Mouse (Mus musculus) kidney, embryonic 14.5 days (tissue): ENCODE data around the gene Zfp385b. TPM values are rescaled to one million over a fixed set of nuclear protein-coding genes. Genes with fewer than 3 reads are reported as not detected.
A peak's percentile ranks its signal among the peaks of the same experiment; 100 is the strongest.

Source experiments
- ATAC-seq: fragments of 200-750 bp; cut with Nextera tagmentation; 2 replicates; pipeline ENCODE4 v1.8.0; 2017; ENCODE audit warnings: moderate number of reproducible peaks, mild to moderate bottlenecking, moderate TSS enrichment, moderate library complexity; ENCODE audit not compliant: low FRiP score, low TSS enrichment
- H3K27ac ChIP-seq: fragments of 300-500 bp; sonication (generic); 2 replicates; pipeline ENCODE4 v1.5.1; 2014; ENCODE audit warnings: low read depth, mild to moderate bottlenecking, low read length, moderate library complexity, mixed read lengths
- H3K27me3 ChIP-seq: fragments of 300-500 bp; sonication (generic); 2 replicates; pipeline ENCODE4 v1.6.1; 2014; ENCODE audit warnings: mild to moderate bottlenecking, low read length; ENCODE audit not compliant: control insufficient read depth, insufficient read depth
- H3K36me3 ChIP-seq: fragments of 300-500 bp; sonication (generic); 2 replicates; pipeline ENCODE4 v1.6.1; 2014; ENCODE audit warnings: low read length, mixed read lengths; ENCODE audit not compliant: control insufficient read depth, insufficient read depth
- H3K4me1 ChIP-seq: fragments of 300-500 bp; sonication (generic); 2 replicates; pipeline ENCODE4 v1.6.1; 2014; ENCODE audit warnings: low read length, mixed read lengths; ENCODE audit not compliant: control insufficient read depth, insufficient read depth
- H3K4me2 ChIP-seq: fragments of 300-500 bp; sonication (generic); replicated peaks from 2 replicates; pipeline ENCODE4 v1.6.1; 2014; ENCODE audit warnings: low read depth, mild to moderate bottlenecking, low read length
- H3K4me3 ChIP-seq: fragments of 300-500 bp; sonication (generic); 2 replicates; pipeline ENCODE4 v1.5.1; 2014; ENCODE audit warnings: mild to moderate bottlenecking, low read length
- H3K9ac ChIP-seq: fragments of 300-500 bp; sonication (generic); 2 replicates; pipeline ENCODE4 v1.6.1; 2014; ENCODE audit warnings: low read depth, mild to moderate bottlenecking, low read length, moderate library complexity
- H3K9me3 ChIP-seq: fragments of 300-500 bp; sonication (generic); 2 replicates; pipeline ENCODE4 v1.6.1; 2016; ENCODE audit warnings: low read length; ENCODE audit not compliant: control insufficient read depth
- WGBS: fragments of 180-500 bp; shearing (Covaris S2); extraction: QIAGEN DNeasy Blood & Tissue Kit; methylation state at CpG from one replicate; pipeline ENCODE4 v1.1.7; 2014; 5-methylcytosine and 5-hydroxymethylcytosine counted together
- polyA plus RNA-seq: library from polyadenylated mRNA; unstranded; fragments of >200 nt; fragmentation: Nextera tagmentation; extraction: Ambion mirVana; gene quantifications from 2 replicates; pipeline ENCODE4 v1.2.1, GENCODE M21; 2014

The Zfp385b gene
- polyA plus RNA-seq, 1 experiment from 2014 or later = 7.1 TPM

DNA sequence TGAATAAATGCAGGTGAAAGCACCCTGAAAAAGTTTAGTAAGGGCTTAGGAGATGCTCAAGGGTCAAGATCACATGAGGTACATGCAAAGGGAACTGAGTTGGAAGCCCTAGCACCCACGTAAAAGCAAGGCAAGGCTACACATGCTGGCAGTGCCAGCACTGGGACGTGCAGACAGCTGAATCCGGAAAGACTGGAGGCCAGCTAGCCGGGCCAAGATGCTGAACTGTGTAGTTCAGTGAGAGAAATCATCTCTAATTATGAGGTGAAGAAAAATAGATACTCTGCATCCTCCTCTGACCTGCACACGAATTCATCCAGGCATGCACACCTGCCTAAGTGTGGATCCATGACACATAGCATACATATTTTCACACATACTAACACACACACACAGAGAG, 18.4 kb downstream of the Zfp385b start:
- Histone ChIP-seq H3K4me2 (no peak overlapping the region), H3K27me3 (no peaks in the 10 kb centered on the region), H3K36me3 (no peaks in the 10 kb centered on the region), H3K9ac (no peak overlapping the region), H3K9me3 (no peaks in the 10 kb centered on the region), H3K27ac (no peak overlapping the region), H3K4me1 (no peaks in the 10 kb centered on the region), H3K4me3 (no peak overlapping the region)
- ATAC-seq = no peak
- 85% methylated on average over 5 of the region's 5 CpGs for WGBS

DNA sequence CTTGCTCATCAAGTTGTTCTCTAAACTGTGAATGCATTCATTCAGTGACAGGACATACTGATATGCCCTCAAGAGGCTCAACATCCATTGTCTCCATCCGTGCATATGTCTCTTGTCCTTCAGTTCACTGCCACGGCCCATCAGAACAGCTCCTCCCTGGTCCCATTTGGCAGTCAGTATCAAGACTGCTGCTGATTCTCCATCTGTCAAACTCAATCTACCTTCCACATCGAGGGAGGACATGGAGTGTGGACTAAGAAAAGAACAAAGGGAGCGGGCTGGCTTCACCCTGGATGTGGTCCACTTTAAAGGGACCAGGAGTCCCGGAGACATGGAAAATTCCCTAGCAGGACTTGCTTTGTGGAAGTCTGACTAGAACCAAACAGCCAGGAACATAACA, 22.2 kb downstream of the Zfp385b start:
- H3K9ac ChIP-seq = no peak overlapping the region
- no peaks in the 10 kb centered on the region for H3K36me3 ChIP-seq
- no peak overlapping the region for H3K4me2 ChIP-seq
- H3K27me3 ChIP-seq = no peaks in the 10 kb centered on the region
- 83% methylated on average over 5 of the region's 5 CpGs for WGBS
- no peak overlapping the region for H3K4me3 ChIP-seq
- no peaks in the 10 kb centered on the region for H3K9me3 ChIP-seq
- no peak for ATAC-seq
- no peaks in the 10 kb centered on the region for H3K4me1 ChIP-seq
- no peak overlapping the region for H3K27ac ChIP-seq

DNA sequence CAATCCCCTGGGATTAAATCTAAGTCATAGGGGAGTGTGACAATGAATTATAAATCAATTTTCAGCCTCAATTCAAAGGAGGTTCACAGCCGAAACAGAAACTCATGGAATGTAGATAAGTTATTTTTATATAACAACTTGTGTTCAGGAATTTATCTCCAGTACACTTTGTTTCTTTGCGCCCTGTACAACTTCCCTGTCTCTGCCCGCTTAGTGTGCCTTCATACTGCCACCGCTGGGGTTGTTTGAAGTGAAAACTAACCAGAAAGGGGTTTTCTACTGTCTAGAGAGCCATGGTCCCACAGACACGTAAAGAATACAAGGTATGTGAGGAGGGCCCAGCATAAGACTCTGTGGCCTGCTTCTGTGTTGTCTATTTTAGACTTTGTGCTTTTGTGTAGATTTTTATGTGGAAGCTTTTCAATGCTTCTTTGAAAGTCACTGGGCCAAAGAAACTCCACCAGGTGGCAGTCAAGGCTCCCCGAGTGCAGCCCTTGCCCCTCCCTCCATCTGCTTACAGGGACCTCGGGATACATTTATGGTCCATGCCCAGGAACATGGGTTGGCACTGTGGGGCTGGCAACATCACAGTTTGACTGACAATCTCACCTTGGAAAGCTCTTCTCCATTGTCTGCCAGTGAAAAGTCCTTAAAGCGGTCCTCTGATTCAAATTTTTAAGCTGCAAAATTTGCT, 23.4 kb downstream of the Zfp385b start:
- no peak for ATAC-seq
- WGBS = 68% methylated on average over 8 of the region's 8 CpGs
- H3K9ac ChIP-seq = no peak overlapping the region

DNA sequence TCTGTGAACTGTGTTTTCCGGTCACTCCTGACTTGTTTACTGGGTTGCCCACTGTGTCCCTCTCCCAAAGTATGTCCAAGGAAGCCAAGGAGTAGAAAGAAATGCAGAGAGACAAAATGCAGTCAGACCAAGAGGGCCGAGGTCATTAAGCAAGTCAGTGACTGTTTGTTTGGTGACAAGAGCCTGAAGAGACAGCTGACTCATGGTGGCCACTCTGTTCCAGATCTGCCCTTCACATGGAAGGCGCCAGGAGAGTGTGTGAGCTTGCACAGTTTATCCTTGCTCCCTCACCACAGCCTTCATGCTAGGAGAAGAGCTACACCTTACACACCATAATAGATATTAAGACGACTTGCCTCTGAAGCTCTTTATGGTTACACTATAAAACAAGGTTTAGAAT, 28.6 kb downstream of the Zfp385b start:
- Histone ChIP-seq H3K4me1 (peaks cover 10% of the 10 kb centered on the region), H3K4me3 (no peak overlapping the region), H3K4me2 (no peak overlapping the region), H3K9me3 (no peaks in the 10 kb centered on the region), H3K27me3 (no peaks in the 10 kb centered on the region), H3K36me3 (no peaks in the 10 kb centered on the region), H3K27ac (no peak overlapping the region), H3K9ac (no peak overlapping the region)
- 57% methylated on average over 4 of the region's 4 CpGs for WGBS
- ATAC-seq = no peak

More for the DNA sequence above, 23.4 kb downstream of the Zfp385b start:
- Histone ChIP-seq H3K4me1 (no peaks in the 10 kb centered on the region), H3K27ac (no peak overlapping the region), H3K27me3 (no peaks in the 10 kb centered on the region), H3K9me3 (no peaks in the 10 kb centered on the region), H3K4me2 (no peak overlapping the region), H3K4me3 (no peak overlapping the region), H3K36me3 (no peaks in the 10 kb centered on the region)

DNA sequence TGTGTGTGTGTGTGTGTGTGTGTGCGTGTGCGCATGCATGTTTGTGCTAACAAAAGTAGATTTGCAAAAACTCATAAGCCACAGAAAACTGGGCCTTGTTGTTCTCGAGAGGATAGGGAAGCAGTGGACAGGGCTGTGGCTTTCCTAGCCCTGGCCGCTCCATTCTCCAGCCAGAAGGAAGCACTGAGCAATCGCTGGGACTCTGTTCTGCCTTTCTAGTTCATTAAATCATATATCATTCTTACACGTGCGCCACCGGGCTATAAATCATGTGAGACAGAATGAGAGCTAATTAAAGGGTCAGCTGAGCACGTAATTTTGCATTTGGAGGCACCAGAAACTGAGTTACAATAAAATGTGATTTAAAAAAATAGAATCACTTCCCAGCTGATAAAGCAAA, 29.1 kb downstream of the Zfp385b start:
- H3K36me3 ChIP-seq = no peaks in the 10 kb centered on the region
- H3K27me3 ChIP-seq = no peaks in the 10 kb centered on the region
- 27% methylated on average over 9 of the region's 9 CpGs for WGBS
- ATAC-seq = peak; percentile 78; the same call in 1 of the 2 replicates
- no peak overlapping the region for H3K4me2 ChIP-seq
- no peak overlapping the region for H3K9ac ChIP-seq
- peaks cover 10% of the 10 kb centered on the region for H3K4me1 ChIP-seq
- H3K4me3 ChIP-seq = no peak overlapping the region
- H3K9me3 ChIP-seq = no peaks in the 10 kb centered on the region
- H3K27ac ChIP-seq = no peak overlapping the region

DNA sequence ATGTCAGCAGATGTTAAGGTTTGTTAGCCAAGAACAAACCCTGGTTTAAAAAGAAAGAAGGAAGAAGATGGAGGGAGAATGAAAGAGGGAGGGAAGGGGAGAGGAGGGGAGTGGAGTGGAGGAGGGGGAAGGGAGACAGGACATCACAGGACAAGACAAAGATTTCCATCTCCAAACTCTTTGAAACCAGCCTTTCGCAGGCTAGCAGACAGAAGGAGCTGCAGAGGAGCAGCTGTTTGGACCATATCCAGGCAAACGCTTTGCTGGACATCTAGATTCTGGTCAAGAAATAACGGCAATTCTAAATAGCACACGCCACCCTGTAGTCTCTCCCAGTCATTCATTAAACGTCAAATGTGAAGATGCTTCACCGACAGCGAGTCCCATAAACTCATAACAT, 38.0 kb downstream of the Zfp385b start:
- H3K9me3 ChIP-seq = no peaks in the 10 kb centered on the region
- H3K9ac ChIP-seq = no peak overlapping the region
- no peak overlapping the region for H3K4me2 ChIP-seq
- no peak for ATAC-seq
- H3K4me1 ChIP-seq = peaks cover 19% of the 10 kb centered on the region
- no peaks in the 10 kb centered on the region for H3K36me3 ChIP-seq
- H3K4me3 ChIP-seq = no peak overlapping the region
- H3K27me3 ChIP-seq = no peaks in the 10 kb centered on the region
- 74% methylated on average over 7 of the region's 7 CpGs for WGBS
- H3K27ac ChIP-seq = no peak overlapping the region

DNA sequence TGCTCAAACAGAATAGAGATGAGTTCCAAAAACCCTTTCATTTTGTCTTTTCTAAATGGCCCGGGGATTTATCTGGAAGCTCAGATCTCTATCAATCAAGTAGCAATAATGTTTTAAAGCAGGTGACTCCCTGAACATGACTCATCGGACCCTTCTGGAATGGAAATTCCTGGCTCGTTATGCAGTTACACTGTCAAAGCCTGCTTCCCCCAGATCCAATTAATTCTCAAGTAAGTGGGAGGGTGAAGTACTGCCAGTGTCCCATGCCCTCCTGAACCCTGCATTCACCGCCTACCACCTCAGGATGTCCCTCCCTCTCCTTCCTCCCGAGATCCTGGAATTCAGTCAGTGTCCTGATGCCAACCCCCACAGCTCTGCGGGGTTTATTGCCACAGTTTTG, 41.7 kb downstream of the Zfp385b start:
- H3K27me3 ChIP-seq = no peaks in the 10 kb centered on the region
- no peak overlapping the region for H3K9ac ChIP-seq
- peak overlapping the region; percentile 5; the same call in 1 of the 2 replicates for H3K4me2 ChIP-seq
- H3K4me1 ChIP-seq = peaks cover 22% of the 10 kb centered on the region
- H3K4me3 ChIP-seq = no peak overlapping the region; the same call in 1 of the 2 replicates
- WGBS = 6% methylated on average over 6 of the region's 6 CpGs
- no peaks in the 10 kb centered on the region for H3K9me3 ChIP-seq
- peak; percentile 93 for ATAC-seq
- H3K27ac ChIP-seq = peak overlapping the region; percentile 59; the same call in 1 of the 2 replicates
- H3K36me3 ChIP-seq = no peaks in the 10 kb centered on the region

DNA sequence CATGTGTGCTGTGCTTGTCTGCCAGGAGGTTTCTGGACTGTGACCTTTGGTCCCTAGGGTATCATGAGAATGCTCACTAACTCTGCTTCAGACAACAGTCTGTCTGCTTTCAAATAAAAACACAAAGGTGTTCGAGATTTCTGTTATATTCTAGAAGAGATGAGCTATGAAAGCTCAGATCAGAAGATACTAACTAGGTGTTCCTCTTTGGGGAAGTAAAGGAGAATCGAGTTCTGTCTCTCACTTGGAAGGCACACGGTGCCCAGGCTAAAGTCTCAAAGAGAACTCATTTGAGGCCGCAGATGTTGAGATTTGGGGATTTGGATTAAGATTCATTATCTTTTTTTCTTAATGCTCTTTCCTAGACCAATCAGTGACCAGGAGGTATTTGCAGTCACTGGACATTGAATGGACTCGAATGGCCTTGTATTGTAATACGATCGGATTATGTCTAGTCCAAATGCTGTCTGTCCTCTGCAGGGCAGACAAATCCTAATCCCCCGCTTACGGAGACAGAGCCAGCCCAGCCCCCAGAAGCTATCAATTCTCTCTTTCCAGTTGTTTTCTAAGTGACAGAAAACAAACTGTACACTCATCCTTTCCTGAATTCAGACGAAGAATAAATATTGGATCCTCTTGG, 42.3 kb downstream of the Zfp385b start:
- 0 out of 2 replicates have a peak overlapping the region, but pooled peaks have one; percentile 5 for H3K4me2 ChIP-seq
- 39% methylated on average over 10 of the region's 10 CpGs for WGBS
- H3K27ac ChIP-seq = peak overlapping the region; percentile 59; the same call in 1 of the 2 replicates
- ATAC-seq = peak; percentile 33; the same call in 1 of the 2 replicates
- H3K4me1 ChIP-seq = peaks cover 22% of the 10 kb centered on the region
- no peak overlapping the region for H3K4me3 ChIP-seq
- no peaks in the 10 kb centered on the region for H3K36me3 ChIP-seq
- H3K9me3 ChIP-seq = no peaks in the 10 kb centered on the region
- no peak overlapping the region for H3K9ac ChIP-seq
- no peaks in the 10 kb centered on the region for H3K27me3 ChIP-seq

DNA sequence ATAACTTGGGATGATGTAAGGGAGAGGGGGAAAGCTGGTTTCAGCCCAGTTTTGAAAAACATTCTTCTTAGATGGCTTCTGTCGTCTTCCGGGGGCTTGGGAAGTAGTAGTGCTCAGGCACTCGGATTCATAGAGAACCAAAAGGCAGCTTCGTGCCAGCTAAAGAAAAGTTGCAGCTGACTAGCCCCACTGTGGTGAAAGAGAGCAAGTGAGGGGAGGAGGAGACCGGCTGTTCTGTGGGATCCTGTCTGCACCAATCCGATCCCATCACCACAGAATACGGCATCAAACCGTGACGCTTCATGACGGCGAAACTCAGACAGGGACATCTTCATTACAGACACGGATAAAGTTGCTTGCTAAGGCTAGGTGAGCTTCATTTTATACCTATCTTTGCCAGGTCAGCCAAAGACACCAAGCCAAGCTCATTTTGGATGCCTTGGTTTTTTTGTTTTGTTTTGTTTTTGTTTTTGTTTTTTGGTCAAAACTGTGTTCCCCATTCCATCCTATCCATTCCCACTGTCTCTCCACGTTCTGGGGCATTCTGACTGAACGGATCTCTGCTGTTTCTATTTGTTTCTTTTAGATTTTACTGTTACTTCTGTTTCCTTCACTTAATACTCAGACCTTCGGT, 44.1 kb downstream of the Zfp385b start:
- no peak overlapping the region for H3K4me3 ChIP-seq
- no peak overlapping the region for H3K27ac ChIP-seq
- ATAC-seq = no peak
- 68% methylated on average over 15 of the region's 15 CpGs for WGBS
- H3K36me3 ChIP-seq = no peaks in the 10 kb centered on the region
- peaks cover 22% of the 10 kb centered on the region for H3K4me1 ChIP-seq
- no peaks in the 10 kb centered on the region for H3K27me3 ChIP-seq
- H3K9ac ChIP-seq = no peak overlapping the region
- H3K9me3 ChIP-seq = no peaks in the 10 kb centered on the region
- H3K4me2 ChIP-seq = no peak overlapping the region
